Mouse (Mus musculus) c-Kit-negative CD71-positive TER-119-positive erythroid progenitor cells, embryonic 14.5 days (primary cell): Measurements from ENCODE around the gene Adap1.
A peak's percentile ranks its signal among the peaks of the same experiment; 100 is the strongest.
"Not testable (repeated sequence)": the region's sequence is repeated elsewhere in the genome, so short reads cannot be mapped to it uniquely, and the experiment has no call there.

Experiments
- DNase-seq: peaks from one replicate; pipeline ENCODE4 v3.0.0-alpha.2; 2013; ENCODE audit warnings: low read depth, low spot score

The Adap1 gene

GRCm38 (mm10) chr5:139351134-139351533 is 25.7 kb upstream of the Adap1 start, which contains the start of gene Cox19:
Gene Cox19 (minus strand): TSS chr5:139351418.
- DNase-seq = no peak

- DNase-seq = no peak
Observed at GRCm38 (mm10) chr5:139349713-139350112, 24.3 kb upstream of the Adap1 start.

GRCm38 (mm10) chr5:139347225-139347624 is 21.8 kb upstream of the Adap1 start:
- DNase-seq = no peak

GRCm38 (mm10) chr5:139345364-139345714 is 19.9 kb upstream of the Adap1 start:
- no peak for DNase-seq

GRCm38 (mm10) chr5:139344687-139345363 is 19.4 kb upstream of the Adap1 start:
- peak; percentile 87 for DNase-seq

GRCm38 (mm10) chr5:139344021-139344686 is 18.7 kb upstream of the Adap1 start:
- peak; percentile 68 for DNase-seq

- DNase-seq = no peak
Observed at GRCm38 (mm10) chr5:139338891-139339290, 13.5 kb upstream of the Adap1 start.

- DNase-seq = no peak
Observed at GRCm38 (mm10) chr5:139338403-139338802, 13.0 kb upstream of the Adap1 start.

GRCm38 (mm10) chr5:139337826-139338370 is 12.5 kb upstream of the Adap1 start:
- no peak for DNase-seq

GRCm38 (mm10) chr5:139335634-139336033 is 10.2 kb upstream of the Adap1 start:
- DNase-seq = no peak

- DNase-seq = not testable (repeated sequence)
Observed at GRCm38 (mm10) chr5:139334394-139334793, 9.0 kb upstream of the Adap1 start.

- DNase-seq = no peak
Observed at GRCm38 (mm10) chr5:139333301-139334013, 8.0 kb upstream of the Adap1 start.

- DNase-seq = no peak
Observed at GRCm38 (mm10) chr5:139332590-139333272, 7.3 kb upstream of the Adap1 start.

- DNase-seq = peak; percentile 54
Observed at GRCm38 (mm10) chr5:139331742-139332141, 6.3 kb upstream of the Adap1 start.

- DNase-seq = no peak
Observed at GRCm38 (mm10) chr5:139330766-139331165, 5.3 kb upstream of the Adap1 start.

GRCm38 (mm10) chr5:139327634-139328020 is 2.2 kb upstream of the Adap1 start:
- no peak for DNase-seq

- no peak for DNase-seq
Observed at GRCm38 (mm10) chr5:139326986-139327633, 1.7 kb upstream of the Adap1 start.

GRCm38 (mm10) chr5:139326111-139326696 is 782 bp upstream of the Adap1 start:
- no peak for DNase-seq

- no peak for DNase-seq
Observed at GRCm38 (mm10) chr5:139324691-139325394, 579 bp downstream of the Adap1 start.

GRCm38 (mm10) chr5:139324045-139324491 is 1.4 kb downstream of the Adap1 start:
- no peak for DNase-seq
